Mouse (Mus musculus): ENCODE data around the gene Iqch.

Gene Iqch

GRCm38 (mm10) chr9:63612565-63613515 lies 10.5 kb upstream of the Iqch start:
- in situ Hi-C loops (cut with MboI, MseI), result no loop called here

- in situ Hi-C loops (cut with MboI, MseI), result no loop called here
These were observed 9.7 kb upstream of the Iqch start for GRCm38 (mm10) chr9:63611967-63612366.

- in situ Hi-C loops (cut with MboI, MseI), result no loop called here
These were observed 8.6 kb upstream of the Iqch start for GRCm38 (mm10) chr9:63610841-63611366.

- in situ Hi-C loops (cut with MboI, MseI), result no loop called here
These were observed 7.9 kb upstream of the Iqch start for GRCm38 (mm10) chr9:63610231-63610630.

- in situ Hi-C loops (cut with MboI, MseI), result loop anchor here in 1 of 2 experiments (10.0 kb wide), 1 partner anchor 1265 kb away; the partner anchor contains the start of gene Anp32a
These were observed 7.5 kb upstream of the Iqch start for GRCm38 (mm10) chr9:63609776-63610175.

GRCm38 (mm10) chr9:63609246-63609645 lies 7.0 kb upstream of the Iqch start:
- in situ Hi-C loops (cut with MboI, MseI), result loop anchor here in 1 of 2 experiments (10.0 kb wide), 1 partner anchor 1264 kb away; the partner anchor contains the start of gene Anp32a

GRCm38 (mm10) chr9:63608006-63608405 lies 5.7 kb upstream of the Iqch start:
- in situ Hi-C loops (cut with MboI, MseI), result loop anchor here in 1 of 2 experiments (10.0 kb wide), 1 partner anchor 1263 kb away; the partner anchor contains the start of gene Anp32a

- in situ Hi-C loops (cut with MboI, MseI), result loop anchor here in 1 of 2 experiments (10.0 kb wide), 1 partner anchor 1262 kb away; the partner anchor contains the start of gene Anp32a
These were observed 4.3 kb upstream of the Iqch start for GRCm38 (mm10) chr9:63606594-63606993.

GRCm38 (mm10) chr9:63603849-63604248 lies 1.6 kb upstream of the Iqch start:
- in situ Hi-C loops (cut with MboI, MseI), result loop anchor here in 1 of 2 experiments (10.0 kb wide), 1 partner anchor 1259 kb away; the partner anchor contains the start of gene Anp32a

- in situ Hi-C loops (cut with MboI, MseI), result no loop called here
These were observed 5.6 kb downstream of the Iqch start for GRCm38 (mm10) chr9:63596660-63597059.

GRCm38 (mm10) chr9:63595652-63596051 lies 6.6 kb downstream of the Iqch start:
- in situ Hi-C loops (cut with MboI, MseI), result no loop called here

- in situ Hi-C loops (cut with MboI, MseI), result no loop called here
These were observed 7.3 kb downstream of the Iqch start for GRCm38 (mm10) chr9:63595032-63595431.

GRCm38 (mm10) chr9:63591661-63592256 lies 10.5 kb downstream of the Iqch start:
- in situ Hi-C loops (cut with MboI, MseI), result no loop called here

GRCm38 (mm10) chr9:63590592-63590991 lies 11.7 kb downstream of the Iqch start:
- in situ Hi-C loops (cut with MboI, MseI), result no loop called here

- in situ Hi-C loops (cut with MboI, MseI), result no loop called here
These were observed 13.1 kb downstream of the Iqch start for GRCm38 (mm10) chr9:63589209-63589608.

- in situ Hi-C loops (cut with MboI, MseI), result no loop called here
These were observed 17.0 kb downstream of the Iqch start for GRCm38 (mm10) chr9:63585251-63585650.

GRCm38 (mm10) chr9:63581778-63582177 lies 20.5 kb downstream of the Iqch start:
- in situ Hi-C loops (cut with MboI, MseI), result no loop called here

GRCm38 (mm10) chr9:63580046-63580445 lies 22.2 kb downstream of the Iqch start:
- in situ Hi-C loops (cut with MboI, MseI), result no loop called here

GRCm38 (mm10) chr9:63579644-63580043 lies 22.6 kb downstream of the Iqch start:
- in situ Hi-C loops (cut with MboI, MseI), result no loop called here

- in situ Hi-C loops (cut with MboI, MseI), result no loop called here
These were observed 24.8 kb downstream of the Iqch start for GRCm38 (mm10) chr9:63577469-63577868.

GRCm38 (mm10) chr9:63572874-63573273 lies 29.4 kb downstream of the Iqch start:
- in situ Hi-C loops (cut with MboI, MseI), result no loop called here

GRCm38 (mm10) chr9:63571895-63572294 lies 30.4 kb downstream of the Iqch start:
- in situ Hi-C loops (cut with MboI, MseI), result no loop called here
